Mouse (Mus musculus) CH12.LX (cell line): ENCODE measurements around the gene Taar1. TPM values are rescaled to one million over a fixed set of nuclear protein-coding genes. Genes with fewer than 3 reads are reported as not detected.

Source experiments
- DNase-seq: peaks from one replicate; pipeline ENCODE4 v3.0.0-alpha.2; 2013; ENCODE audit errors: extremely low read depth
- H3K27ac ChIP-seq: 2 replicates; pipeline ENCODE4 v1.5.1; 2012; ENCODE audit warnings: low read depth, mild to moderate bottlenecking, control low read depth, moderate library complexity; ENCODE audit not compliant: insufficient read depth
- H3K27me3 ChIP-seq: replicated peaks from 2 replicates; pipeline ENCODE3; 2012; ENCODE audit warnings: inconsistent platforms
- H3K36me3 ChIP-seq, 2 experiments: replicated peaks in 1 of 2; 2 replicates each; pipeline versions ENCODE3 to v1.6.1; 2012; ENCODE audit warnings: inconsistent platforms in 1 of 2, low read length in 1 of 2, mild to moderate bottlenecking in 1 of 2, mixed read lengths in 1 of 2, moderate library complexity in 1 of 2; ENCODE audit not compliant: control insufficient read depth in 1 of 2, insufficient read depth in 1 of 2
- H3K4me1 ChIP-seq, 2 experiments: 2 replicates each; pipeline ENCODE4 v1.6.1; 2012; ENCODE audit warnings: inconsistent platforms in 1 of 2, moderate library complexity in 1 of 2; ENCODE audit not compliant: insufficient read depth in 2 of 2, control insufficient read depth in 1 of 2
- H3K4me2 ChIP-seq: 2 replicates; pipeline ENCODE4 v1.6.1; 2012; ENCODE audit warnings: low read depth, mild to moderate bottlenecking, control low read depth; ENCODE audit not compliant: poor library complexity, insufficient read depth, severe bottlenecking
- H3K4me3 ChIP-seq, 3 experiments: fragments of 150-350 bp in 1 of 3; sonication (generic) in 1 of 3; replicated peaks in 1 of 3; 2 replicates each; pipeline versions ENCODE3 to v1.5.1; 2011 to 2012; ENCODE audit warnings: low read depth in 2 of 3, low read length in 2 of 3, mild to moderate bottlenecking in 2 of 3, moderate library complexity in 2 of 3, control low read depth in 1 of 3, improper control_type of control experiment in 1 of 3, inconsistent platforms in 1 of 3, mixed read lengths in 1 of 3; ENCODE audit not compliant: poor library complexity in 1 of 3
- H3K79me2 ChIP-seq: replicated peaks from 2 replicates; pipeline ENCODE4 v1.6.1; 2012; ENCODE audit warnings: mild to moderate bottlenecking, moderate library complexity; ENCODE audit not compliant: control insufficient read depth, poor library complexity, insufficient read depth, severe bottlenecking; ENCODE audit errors: extremely low read depth
- H3K9ac ChIP-seq: 2 replicates; pipeline ENCODE4 v1.6.1; 2012; ENCODE audit warnings: low read depth, mild to moderate bottlenecking, control low read depth, moderate library complexity; ENCODE audit not compliant: insufficient read depth
- H3K9me3 ChIP-seq: replicated peaks from 2 replicates; pipeline ENCODE3; 2012; ENCODE audit warnings: low read length, inconsistent platforms, mixed read lengths
- CHD1 ChIP-seq: IDR thresholded peaks from 2 replicates; pipeline ENCODE4 v1.6.1; 2012; ENCODE audit warnings: low read depth, low read length, improper control_type of control experiment, inconsistent platforms
- CHD2 ChIP-seq: IDR thresholded peaks from 2 replicates; pipeline ENCODE4 v1.6.1; 2011; ENCODE audit warnings: low read length, improper control_type of control experiment
- E2F4 ChIP-seq: IDR thresholded peaks from 2 replicates; pipeline ENCODE4 v1.6.1; 2011; ENCODE audit warnings: low read depth, low read length, improper control_type of control experiment; ENCODE audit not compliant: insufficient replicate concordance
- EP300 ChIP-seq: IDR thresholded peaks from 2 replicates; pipeline ENCODE4 v1.6.1; 2011; ENCODE audit warnings: low read length, improper control_type of control experiment
- ETS1 ChIP-seq: conservative IDR thresholded peaks from 2 replicates; pipeline ENCODE4 v1.6.1; 2012; ENCODE audit warnings: low read depth, mild to moderate bottlenecking, inconsistent platforms, low read length, improper control_type of control experiment, moderate library complexity
- GABPA ChIP-seq: IDR thresholded peaks from 2 replicates; pipeline ENCODE4 v1.6.1; 2012; ENCODE audit warnings: low read depth, low read length, improper control_type of control experiment, inconsistent platforms; ENCODE audit not compliant: insufficient replicate concordance
- HCFC1 ChIP-seq: IDR thresholded peaks from 2 replicates; pipeline ENCODE4 v1.6.1; 2012; ENCODE audit warnings: low read depth, mild to moderate bottlenecking, inconsistent platforms, low read length, improper control_type of control experiment
- JUN ChIP-seq: IDR thresholded peaks from 2 replicates; pipeline ENCODE4 v1.6.1; 2011; ENCODE audit warnings: low read depth, mild to moderate bottlenecking, low read length, improper control_type of control experiment, moderate library complexity; ENCODE audit not compliant: insufficient read depth
- KAT2A ChIP-seq: IDR thresholded peaks from 2 replicates; pipeline ENCODE4 v1.6.1; 2012; ENCODE audit warnings: low read length, improper control_type of control experiment, inconsistent platforms; ENCODE audit not compliant: insufficient replicate concordance
- MAFK ChIP-seq: IDR thresholded peaks from 2 replicates; pipeline ENCODE4 v1.6.1; 2011; ENCODE audit warnings: low read length, improper control_type of control experiment; ENCODE audit not compliant: insufficient replicate concordance
- MAZ ChIP-seq: IDR thresholded peaks from 2 replicates; pipeline ENCODE4 v1.6.1; 2012; ENCODE audit warnings: low read depth, mild to moderate bottlenecking, inconsistent platforms, low read length, improper control_type of control experiment, moderate library complexity
- MEF2A ChIP-seq: IDR thresholded peaks from 2 replicates; pipeline ENCODE4 v1.6.1; 2014; ENCODE audit warnings: low read depth, mild to moderate bottlenecking, inconsistent platforms, low read length, improper control_type of control experiment, borderline replicate concordance
- MXI1 ChIP-seq: IDR thresholded peaks from 2 replicates; pipeline ENCODE4 v1.6.1; 2011; ENCODE audit warnings: mild to moderate bottlenecking, low read depth, low read length, improper control_type of control experiment
- MYC ChIP-seq: IDR thresholded peaks from 2 replicates; pipeline ENCODE4 v1.6.1; 2011; ENCODE audit warnings: low read depth, mild to moderate bottlenecking, improper control_type of control experiment, low read length
- PAX5 ChIP-seq: IDR thresholded peaks from 2 replicates; pipeline ENCODE4 v1.6.1; 2012; ENCODE audit warnings: low read length, inconsistent platforms, mixed read lengths
- RAD21 ChIP-seq: IDR thresholded peaks from 2 replicates; pipeline ENCODE4 v1.6.1; 2011; ENCODE audit warnings: low read depth, mild to moderate bottlenecking, low read length, improper control_type of control experiment, moderate library complexity
- SMC3 ChIP-seq: IDR thresholded peaks from 2 replicates; pipeline ENCODE4 v1.6.1; 2011; ENCODE audit warnings: low read depth, low read length, improper control_type of control experiment
- TCF12 ChIP-seq: IDR thresholded peaks from 2 replicates; pipeline ENCODE4 v1.6.1; 2014; ENCODE audit warnings: low read depth, mild to moderate bottlenecking, inconsistent platforms, low read length, improper control_type of control experiment
- UBTF ChIP-seq: IDR thresholded peaks from 2 replicates; pipeline ENCODE4 v1.6.1; 2012; ENCODE audit warnings: low read depth, mild to moderate bottlenecking, inconsistent platforms, low read length, improper control_type of control experiment, moderate library complexity
- USF1 ChIP-seq: IDR thresholded peaks from 2 replicates; pipeline ENCODE4 v1.6.1; 2014; ENCODE audit warnings: low read depth, mild to moderate bottlenecking, inconsistent platforms, low read length, improper control_type of control experiment
- ZC3H11A ChIP-seq: IDR thresholded peaks from 2 replicates; pipeline ENCODE4 v1.6.1; 2012; ENCODE audit warnings: low read depth, mild to moderate bottlenecking, inconsistent platforms, low read length, improper control_type of control experiment
- ZKSCAN1 ChIP-seq: IDR thresholded peaks from 2 replicates; pipeline ENCODE4 v1.6.1; 2012; ENCODE audit warnings: low read depth, inconsistent platforms, low read length, improper control_type of control experiment, borderline replicate concordance
- ZMIZ1 ChIP-seq: IDR thresholded peaks from 2 replicates; pipeline ENCODE4 v1.6.1; 2012; ENCODE audit warnings: low read depth, mild to moderate bottlenecking, inconsistent platforms, low read length, improper control_type of control experiment
- dilution Hi-C: fragments of 300-500 bp; cut with MboI; formaldehyde crosslinking; loops from 2 replicates; pipeline ENCODE4 v1.14.3; 2020; ENCODE audit warnings: low sequenced_read_pairs; ENCODE audit not compliant: extremely low pct_unique_long_range_greater_than_20kb, extremely low pct_ligation_motif_present
- in situ Hi-C: fragments of 300-500 bp; cut with MboI; formaldehyde crosslinking; loops from 3 replicates; pipeline ENCODE4 v1.14.3; 2019; ENCODE audit warnings: low sequenced_read_pairs, low pct_ligation_motif_present, low pct_unique_long_range_greater_than_20kb, mixed read lengths
- polyA plus RNA-seq: library from polyadenylated mRNA; unstranded; fragments of >175 nt; gene quantifications from 2 replicates; pipeline ENCODE4 v1.2.1, GENCODE M21; 2012; ENCODE audit warnings: low read depth; ENCODE audit not compliant: insufficient read length
- total RNA-seq, 2 experiments: library from RNA; depleted of rRNA; stranded (reverse); fragments of 300-350 nt in 1 of 2; fragments of >200 nt in 1 of 2; gene quantifications; 2 replicates each; pipeline ENCODE4 v1.2.3; 2012 to 2014

The Taar1 gene
- total and polyA plus RNA-seq, 3 experiments = not detected

- Histone ChIP-seq H3K9ac (no peak overlapping the region), H3K4me1 (peaks cover 4 to 12% of the 10 kb centered on the region in 2 experiments), H3K9me3 (no peaks in the 10 kb centered on the region), H3K4me3 (no peak overlapping the region), H3K27ac (no peak overlapping the region), H3K4me2 (no peak overlapping the region), H3K36me3 (no peaks in the 10 kb centered on the region), H3K79me2 (no peaks in the 10 kb centered on the region), H3K27me3 (no peaks in the 10 kb centered on the region)
- no peak for DNase-seq
- dilution Hi-C loops (no loop called here), in situ Hi-C loops (loop anchor here (25.0 kb wide), 1 partner anchor 353 kb away; no protein-coding TSS in a partner anchor)
- no peak for TF ChIP-seq E2F4
- no peak for TF ChIP-seq UBTF
- TF ChIP-seq TCF12 = no peak
- TF ChIP-seq USF1 = no peak
- TF ChIP-seq ZC3H11A = no peak
- no peak for TF ChIP-seq EP300
- no peak for TF ChIP-seq MAZ
- TF ChIP-seq CHD1 = no peak
- TF ChIP-seq ZMIZ1 = no peak
- no peak for TF ChIP-seq RAD21
- TF ChIP-seq MAFK = no peak
- TF ChIP-seq ETS1 = no peak
- no peak for TF ChIP-seq PAX5
- TF ChIP-seq KAT2A = no peak
- no peak for TF ChIP-seq CHD2
These were observed 38.9 kb downstream of the Taar1 start for GRCm38 (mm10) chr10:23959071-23959470.

- dilution Hi-C loops = no loop called here
These were observed 40.3 kb downstream of the Taar1 start, which contains the start of gene Taar4 for GRCm38 (mm10) chr10:23960444-23960915. TSS of gene Taar4 (plus strand) at chr10:23960494.

More at GRCm38 (mm10) chr10:23960444-23960915, 40.3 kb downstream of the Taar1 start, which contains the start of gene Taar4:
- peak; percentile 5 for DNase-seq
- in situ Hi-C loops = loop anchor here (25.0 kb wide), 1 partner anchor 352 kb away; no protein-coding TSS in a partner anchor
- peaks cover 4 to 12% of the 10 kb centered on the region in 2 experiments for H3K4me1 ChIP-seq
- no peak within 1 kb of the TSS for H3K4me2 ChIP-seq
- no peak for TF ChIP-seq TCF12
- no peak for TF ChIP-seq ETS1
- TF ChIP-seq ZMIZ1 = no peak
- TF ChIP-seq EP300 = no peak
- no peak for TF ChIP-seq HCFC1
- TF ChIP-seq CHD1 = no peak
- TF ChIP-seq JUN = no peak
- TF ChIP-seq MYC = no peak
- no peak for TF ChIP-seq GABPA
- no peak for TF ChIP-seq SMC3
- TF ChIP-seq MXI1 = no peak
- TF ChIP-seq MAZ = no peak
- no peak for TF ChIP-seq MEF2A
- no peak for TF ChIP-seq CHD2
- TF ChIP-seq PAX5 = no peak
- TF ChIP-seq ZKSCAN1 = no peak
- TF ChIP-seq, all 38 proteins: peak for 0
- Histone ChIP-seq H3K27ac (no peak within 1 kb of the TSS), H3K9me3 (no peaks in the 10 kb centered on the region), H3K4me3 (no peak within 1 kb of the TSS), H3K27me3 (no peaks in the 10 kb centered on the region), H3K36me3 (no peaks in the 10 kb centered on the region), H3K79me2 (no peaks in the 10 kb centered on the region), H3K9ac (no peak within 1 kb of the TSS)
